Mouse (Mus musculus) embryonic facial prominence, embryonic 11.5 days (tissue): ENCODE results near the gene Tmem106c. TPM values are rescaled to one million over a fixed set of nuclear protein-coding genes. Genes with fewer than 3 reads are reported as not detected.
A peak's percentile ranks its signal among the peaks of the same experiment; 100 is the strongest.

Experiments
- ATAC-seq: fragments of 200-750 bp; cut with Nextera tagmentation; replicated peaks from 2 replicates; pipeline ENCODE4 v1.8.0; 2017; ENCODE audit warnings: low read depth; ENCODE audit not compliant: insufficient number of reproducible peaks, low FRiP score, low TSS enrichment
- DNase-seq: peaks from one replicate; pipeline ENCODE4 v3.0.0-alpha.2; 2015; ENCODE audit warnings: low spot score
- H3K27ac ChIP-seq: fragments of 300-500 bp; sonication (generic); replicated peaks from 2 replicates; pipeline ENCODE4 v1.5.1; 2014; ENCODE audit warnings: mild to moderate bottlenecking, low read depth, low read length, control low read depth
- H3K27me3 ChIP-seq: fragments of 300-500 bp; sonication (generic); 2 replicates; pipeline ENCODE4 v1.6.1; 2014; ENCODE audit warnings: mild to moderate bottlenecking, low read length, moderate library complexity, mixed read lengths; ENCODE audit not compliant: control insufficient read depth, insufficient read depth
- H3K36me3 ChIP-seq: fragments of 300-500 bp; sonication (generic); replicated peaks from 2 replicates; pipeline ENCODE4 v1.6.1; 2014; ENCODE audit warnings: low read depth, mild to moderate bottlenecking, low read length, moderate library complexity, mixed read lengths; ENCODE audit not compliant: control insufficient read depth, insufficient read depth
- H3K4me1 ChIP-seq: fragments of 300-500 bp; sonication (generic); 2 replicates; pipeline ENCODE4 v1.6.1; 2014; ENCODE audit warnings: low read length, mixed read lengths; ENCODE audit not compliant: control insufficient read depth, insufficient read depth
- H3K4me2 ChIP-seq: fragments of 300-500 bp; sonication (generic); 2 replicates; pipeline ENCODE4 v1.6.1; 2014; ENCODE audit warnings: low read depth, mild to moderate bottlenecking, control low read depth, low read length, moderate library complexity
- H3K4me3 ChIP-seq: fragments of 300-500 bp; sonication (generic); 2 replicates; pipeline ENCODE4 v1.5.1; 2014; ENCODE audit warnings: low read depth, low read length, control low read depth
- H3K9ac ChIP-seq: fragments of 300-500 bp; sonication (generic); replicated peaks from 2 replicates; pipeline ENCODE4 v1.6.1; 2014; ENCODE audit warnings: mild to moderate bottlenecking, control low read depth, low read length
- H3K9me3 ChIP-seq: fragments of 300-500 bp; sonication (generic); replicated peaks from 2 replicates; pipeline ENCODE4 v1.6.1; 2016; ENCODE audit warnings: mild to moderate bottlenecking, low read length, inconsistent platforms, mixed read lengths; ENCODE audit not compliant: control insufficient read depth
- WGBS: fragments of 180-500 bp; shearing (Covaris S2); extraction: QIAGEN DNeasy Blood & Tissue Kit; methylation state at CpG from one replicate; pipeline ENCODE4 v1.1.7; 2014; 5-methylcytosine and 5-hydroxymethylcytosine counted together
- polyA plus RNA-seq: library from polyadenylated mRNA; unstranded; fragments of >200 nt; fragmentation: Nextera tagmentation; extraction: Ambion mirVana; gene quantifications from 2 replicates; pipeline ENCODE4 v1.2.1, GENCODE M21; 2014

The Tmem106c gene
- polyA plus RNA-seq, 1 experiment from 2014 or later = 39.1 TPM

DNA sequence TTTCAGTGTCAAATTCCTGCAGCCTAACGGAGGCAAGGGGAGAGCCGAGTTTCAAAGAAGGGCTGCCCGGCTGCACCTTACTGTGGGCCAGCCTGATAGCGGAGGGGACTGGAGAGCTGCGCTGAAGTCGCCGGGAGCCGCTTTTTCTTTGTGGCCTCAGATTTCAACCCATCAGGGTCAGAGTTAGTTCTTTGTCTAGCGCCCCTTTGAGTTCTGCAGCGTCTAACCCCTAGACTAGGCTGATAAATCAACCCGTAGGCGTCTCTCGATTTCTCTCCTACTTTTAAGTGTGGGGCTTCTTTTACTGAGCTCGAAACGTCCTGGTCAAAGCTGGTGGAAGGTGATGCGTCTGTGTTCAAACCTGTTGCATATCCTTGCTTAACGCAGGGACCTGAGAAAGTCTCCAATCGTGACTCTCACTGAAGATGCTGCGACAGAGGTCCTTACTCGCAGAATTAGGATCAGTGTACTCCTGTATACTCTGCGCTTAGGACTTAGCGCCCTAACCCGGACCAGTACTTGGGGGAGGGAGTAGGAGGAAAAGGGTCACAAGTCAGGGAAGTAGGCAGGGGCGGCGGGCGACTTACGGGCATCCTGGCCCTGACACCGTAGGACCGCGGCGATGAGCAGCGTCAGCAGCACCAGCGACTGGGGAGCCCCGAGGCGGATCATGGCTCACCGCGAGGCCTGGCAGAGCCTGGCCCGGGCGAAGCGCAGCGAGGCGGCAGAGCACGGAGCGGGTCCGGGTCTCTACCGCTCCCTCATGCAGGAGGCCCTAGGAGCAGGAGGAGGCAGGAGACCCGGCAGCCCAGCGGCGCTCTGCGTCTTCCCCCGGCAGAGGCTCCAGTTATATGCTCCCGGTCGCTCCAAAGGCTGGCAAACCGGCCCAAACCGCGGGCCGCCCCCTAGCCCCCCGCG, 40.1 kb downstream of the Tmem106c start, which contains the start of gene Col2a1:
Gene Col2a1 (minus strand): TSS at position 874 of the 918 bp plus-strand sequence.
- WGBS = under 1% methylated on average over 54 of the region's 59 CpGs
- H3K4me3 ChIP-seq = peak within 1 kb of the TSS; percentile 54
- no peaks in the 10 kb centered on the region for H3K36me3 ChIP-seq
- peaks cover 8% of the 10 kb centered on the region for H3K4me1 ChIP-seq
- no peaks in the 10 kb centered on the region; the same call in 1 of the 2 replicates for H3K27me3 ChIP-seq
- no peaks in the 10 kb centered on the region for H3K9me3 ChIP-seq
- peak; percentile 87 for DNase-seq
- peak within 1 kb of the TSS; percentile 81 for H3K27ac ChIP-seq
- ATAC-seq = peak; percentile 45
- H3K4me2 ChIP-seq = peak within 1 kb of the TSS; percentile 75
- H3K9ac ChIP-seq = peak within 1 kb of the TSS; percentile 74

DNA sequence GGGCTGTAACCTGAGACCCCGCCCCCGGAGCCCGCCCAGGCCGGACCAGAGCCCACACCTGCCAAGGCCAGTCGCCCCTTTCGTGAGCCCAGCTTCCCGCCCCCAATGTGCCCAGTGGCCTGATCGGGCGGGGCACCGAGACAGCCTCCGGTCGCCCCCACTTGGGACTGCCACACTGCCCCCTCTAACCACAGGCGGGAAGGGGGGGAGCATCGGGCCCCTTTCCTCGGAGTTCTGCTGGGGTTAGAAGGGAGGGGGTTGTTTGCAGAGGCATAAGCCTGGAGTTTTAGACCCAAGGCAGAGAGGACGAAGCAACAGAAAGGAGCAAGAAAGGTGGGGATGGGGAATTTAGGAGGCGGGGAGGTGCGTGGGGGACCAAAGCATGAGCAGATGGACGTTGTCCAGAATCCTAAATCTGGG, 40.8 kb downstream of the Tmem106c start:
- DNase-seq (no peak), ATAC-seq (no peak; the same call in none of the 2 replicates)
- under 1% methylated on average over 15 of the region's 19 CpGs for WGBS
- H3K27me3 ChIP-seq = no peaks in the 10 kb centered on the region; the same call in 1 of the 2 replicates
- no peaks in the 10 kb centered on the region for H3K36me3 ChIP-seq
- peak overlapping the region; percentile 54 for H3K4me3 ChIP-seq
- peak overlapping the region; percentile 75 for H3K4me2 ChIP-seq
- H3K27ac ChIP-seq = peak overlapping the region; percentile 81; the same call in 1 of the 2 replicates
- peaks cover 5% of the 10 kb centered on the region for H3K4me1 ChIP-seq
- peak overlapping the region; percentile 74 for H3K9ac ChIP-seq
- no peaks in the 10 kb centered on the region for H3K9me3 ChIP-seq

GRCm38 (mm10) chr15:98005181-98005580, 41.2 kb downstream of the Tmem106c start:
- H3K9me3 ChIP-seq = no peaks in the 10 kb centered on the region
- peak overlapping the region; percentile 44; the same call in 1 of the 2 replicates for H3K27ac ChIP-seq
- H3K9ac ChIP-seq = peak overlapping the region; percentile 74
- no peak for DNase-seq
- ATAC-seq = no peak
- peaks cover 4% of the 10 kb centered on the region for H3K4me1 ChIP-seq
- peak overlapping the region; percentile 75 for H3K4me2 ChIP-seq
- no peaks in the 10 kb centered on the region for H3K36me3 ChIP-seq
- H3K27me3 ChIP-seq = no peaks in the 10 kb centered on the region; the same call in 1 of the 2 replicates
- 4% methylated on average over 11 of the region's 11 CpGs for WGBS
- H3K4me3 ChIP-seq = peak overlapping the region; percentile 54

DNA sequence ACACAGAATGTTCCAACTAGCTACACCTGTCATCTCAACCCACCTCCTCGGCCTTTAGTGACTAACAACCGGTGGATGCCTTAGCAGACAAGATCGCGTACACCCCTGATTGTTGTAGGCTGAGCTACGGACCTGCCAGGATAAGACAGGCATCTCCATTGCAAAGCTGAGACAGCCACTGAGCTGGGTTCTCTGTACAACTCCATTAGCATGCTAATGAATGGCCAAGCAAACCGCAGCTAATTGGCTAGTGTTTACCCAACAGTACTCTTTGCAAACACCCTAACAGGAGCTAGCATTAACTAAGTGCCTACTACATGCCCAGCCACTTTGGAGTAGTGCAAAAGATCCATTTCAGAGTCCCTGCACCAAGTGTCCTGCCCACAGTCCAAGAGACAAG, 48.8 kb downstream of the Tmem106c start:
- ATAC-seq = no peak
- Histone ChIP-seq H3K27ac (no peak overlapping the region), H3K4me2 (no peak overlapping the region), H3K9me3 (no peaks in the 10 kb centered on the region), H3K36me3 (no peaks in the 10 kb centered on the region), H3K27me3 (no peaks in the 10 kb centered on the region), H3K4me1 (no peaks in the 10 kb centered on the region), H3K9ac (no peak overlapping the region), H3K4me3 (no peak overlapping the region)
- 67% methylated on average over 6 of the region's 6 CpGs for WGBS
- no peak for DNase-seq

GRCm38 (mm10) chr15:98017925-98018324, 53.9 kb downstream of the Tmem106c start:
- Histone ChIP-seq H3K36me3 (no peaks in the 10 kb centered on the region), H3K4me1 (no peaks in the 10 kb centered on the region), H3K4me2 (no peak overlapping the region), H3K9me3 (no peaks in the 10 kb centered on the region), H3K27me3 (no peaks in the 10 kb centered on the region), H3K27ac (no peak overlapping the region), H3K9ac (no peak overlapping the region), H3K4me3 (no peak overlapping the region)
- DNase-seq (no peak), ATAC-seq (no peak)
- whole genome bisulfite sequencing = 79% methylated on average over 4 of the region's 4 CpGs

- 77% methylated on average over 3 of the region's 3 CpGs for WGBS
- Histone ChIP-seq H3K9ac (no peak overlapping the region), H3K36me3 (no peaks in the 10 kb centered on the region), H3K4me2 (no peak overlapping the region), H3K4me3 (no peak overlapping the region), H3K4me1 (no peaks in the 10 kb centered on the region), H3K27ac (no peak overlapping the region), H3K27me3 (no peaks in the 10 kb centered on the region), H3K9me3 (no peaks in the 10 kb centered on the region)
- no peak for DNase-seq
- no peak for ATAC-seq
Measured at GRCm38 (mm10) chr15:98019047-98019446, 55.0 kb downstream of the Tmem106c start.

Other genes starting within 250 kb of the Tmem106c start
- not detected in 2 replicates for gene Endou, start 232.9 kb upstream of the Tmem106c start, polyA plus RNA-seq
- 2.2 and 2.4 TPM in 2 replicates for gene Rapgef3, start 196.2 kb upstream of the Tmem106c start, polyA plus RNA-seq
- gene Slc48a1, start 185.7 kb upstream of the Tmem106c start, polyA plus RNA-seq = 18.9 and 22.8 TPM in 2 replicates
- gene Hdac7, start 119.7 kb upstream of the Tmem106c start, polyA plus RNA-seq = 17.0 and 20.3 TPM in 2 replicates
- gene Vdr, start 53.6 kb upstream of the Tmem106c start, polyA plus RNA-seq = 0.29 and 0.36 TPM in 2 replicates
- gene Col2a1, start 40.5 kb downstream of the Tmem106c start, polyA plus RNA-seq = 161 and 177 TPM in 2 replicates
- 36.8 and 37.4 TPM in 2 replicates for gene Pfkm, start 128.4 kb downstream of the Tmem106c start, polyA plus RNA-seq
- gene Senp1, start 129.5 kb downstream of the Tmem106c start, polyA plus RNA-seq = 44.2 and 45.7 TPM in 2 replicates
- 47.8 and 53.2 TPM in 2 replicates for gene Asb8, start 201.4 kb downstream of the Tmem106c start, polyA plus RNA-seq
- gene Ccdc184, start 203.0 kb downstream of the Tmem106c start, polyA plus RNA-seq = 2.5 and 4.2 TPM in 2 replicates
- gene Olfr288, start 231.3 kb downstream of the Tmem106c start, polyA plus RNA-seq = not detected in 2 replicates